Mouse (Mus musculus): Measurements from ENCODE around the gene Sos1. TPM values are rescaled to one million over a fixed set of nuclear protein-coding genes. Genes with fewer than 3 reads are reported as not detected.

The Sos1 gene
- polyA plus RNA-seq, 1 experiment from 2014 or later, result 4.6 TPM

GRCm38 (mm10) chr17:80446470-80446869 is 33.8 kb downstream of the Sos1 start:
- Histone ChIP-seq H3K4me2 (no peak overlapping the region), H3K9me3 (replicated peaks) (no peaks in the 10 kb centered on the region), H3K9ac (no peak overlapping the region), H3K4me1 (no peaks in the 10 kb centered on the region), H3K27me3 (no peaks in the 10 kb centered on the region), H3K36me3 (peaks cover 78% of the 10 kb centered on the region), H3K4me3 (replicated peaks) (no peak overlapping the region), H3K27ac (no peak overlapping the region)
- WGBS, result 83% methylated on average over 5 of the region's 5 CpGs
- ATAC-seq (replicated peaks; ENCODE audit: low FRiP score), result no peak

GRCm38 (mm10) chr17:80445433-80445832 is 34.8 kb downstream of the Sos1 start:
- 73% methylated on average over 7 of the region's 7 CpGs for WGBS

GRCm38 (mm10) chr17:80435680-80436079 is 44.6 kb downstream of the Sos1 start:
- Histone ChIP-seq H3K27me3 (no peaks in the 10 kb centered on the region), H3K4me3 (replicated peaks) (no peak overlapping the region), H3K36me3 (peaks cover 53% of the 10 kb centered on the region), H3K9ac (no peak overlapping the region), H3K27ac (no peak overlapping the region), H3K4me2 (no peak overlapping the region), H3K9me3 (replicated peaks) (no peaks in the 10 kb centered on the region), H3K4me1 (no peaks in the 10 kb centered on the region)
- no peak for ATAC-seq (replicated peaks; ENCODE audit: low FRiP score)
- WGBS, result 77% methylated on average over 5 of the region's 5 CpGs

More at GRCm38 (mm10) chr17:80445433-80445832, 34.8 kb downstream of the Sos1 start:
- no peak overlapping the region for H3K9ac ChIP-seq
- no peak for ATAC-seq (replicated peaks; ENCODE audit: low FRiP score)
- peaks cover 79% of the 10 kb centered on the region for H3K36me3 ChIP-seq
- H3K4me2 ChIP-seq, result no peak overlapping the region
- no peaks in the 10 kb centered on the region for H3K9me3 ChIP-seq (replicated peaks)
- no peak overlapping the region for H3K27ac ChIP-seq
- H3K4me3 ChIP-seq (replicated peaks), result no peak overlapping the region
- H3K4me1 ChIP-seq, result no peaks in the 10 kb centered on the region
- H3K27me3 ChIP-seq, result no peaks in the 10 kb centered on the region

- no peak for ATAC-seq (replicated peaks; ENCODE audit: low FRiP score)
- 53% methylated on average over 3 of the region's 3 CpGs for WGBS
- H3K9ac ChIP-seq, result no peak overlapping the region
- no peaks in the 10 kb centered on the region for H3K27me3 ChIP-seq
- H3K27ac ChIP-seq, result no peak overlapping the region
- H3K36me3 ChIP-seq, result peaks cover 51% of the 10 kb centered on the region
- H3K4me1 ChIP-seq, result no peaks in the 10 kb centered on the region
- H3K4me3 ChIP-seq (replicated peaks), result no peak overlapping the region
- H3K9me3 ChIP-seq (replicated peaks), result no peaks in the 10 kb centered on the region
- no peak overlapping the region for H3K4me2 ChIP-seq
Observed at GRCm38 (mm10) chr17:80434430-80434829, 45.8 kb downstream of the Sos1 start.

GRCm38 (mm10) chr17:80431997-80432396 is 48.3 kb downstream of the Sos1 start:
- H3K4me3 ChIP-seq (replicated peaks), result no peak overlapping the region
- no peaks in the 10 kb centered on the region for H3K4me1 ChIP-seq
- H3K27ac ChIP-seq, result no peak overlapping the region
- 91% methylated on average over 9 of the region's 9 CpGs for WGBS
- H3K9me3 ChIP-seq (replicated peaks), result no peaks in the 10 kb centered on the region
- peaks cover 34% of the 10 kb centered on the region for H3K36me3 ChIP-seq
- H3K4me2 ChIP-seq, result no peak overlapping the region
- no peak for ATAC-seq (replicated peaks; ENCODE audit: low FRiP score)
- H3K9ac ChIP-seq, result no peak overlapping the region
- no peaks in the 10 kb centered on the region for H3K27me3 ChIP-seq

GRCm38 (mm10) chr17:80427966-80428365 is 52.3 kb downstream of the Sos1 start:
- no peak overlapping the region for H3K4me2 ChIP-seq
- H3K27ac ChIP-seq, result no peak overlapping the region
- H3K4me1 ChIP-seq, result no peaks in the 10 kb centered on the region
- H3K9me3 ChIP-seq (replicated peaks), result no peaks in the 10 kb centered on the region
- ATAC-seq (replicated peaks; ENCODE audit: low FRiP score), result no peak
- WGBS, result 60% methylated on average over 2 of the region's 2 CpGs
- peaks cover 19% of the 10 kb centered on the region for H3K36me3 ChIP-seq
- H3K4me3 ChIP-seq (replicated peaks), result no peak overlapping the region
- H3K27me3 ChIP-seq, result no peaks in the 10 kb centered on the region
- no peak overlapping the region for H3K9ac ChIP-seq

- Histone ChIP-seq H3K4me3 (replicated peaks) (no peak overlapping the region), H3K9ac (no peak overlapping the region), H3K36me3 (peaks cover 22% of the 10 kb centered on the region), H3K27me3 (no peaks in the 10 kb centered on the region), H3K4me1 (no peaks in the 10 kb centered on the region), H3K9me3 (replicated peaks) (no peaks in the 10 kb centered on the region), H3K4me2 (no peak overlapping the region), H3K27ac (no peak overlapping the region)
- ATAC-seq (replicated peaks; ENCODE audit: low FRiP score), result no peak
- 76% methylated on average over 5 of the region's 5 CpGs for WGBS
Observed at GRCm38 (mm10) chr17:80426901-80427300, 53.4 kb downstream of the Sos1 start.

GRCm38 (mm10) chr17:80426171-80426570 is 54.1 kb downstream of the Sos1 start:
- Histone ChIP-seq H3K9ac (no peak overlapping the region), H3K4me2 (no peak overlapping the region), H3K9me3 (replicated peaks) (no peaks in the 10 kb centered on the region), H3K4me3 (replicated peaks) (no peak overlapping the region), H3K36me3 (peaks cover 22% of the 10 kb centered on the region), H3K27me3 (no peaks in the 10 kb centered on the region), H3K4me1 (no peaks in the 10 kb centered on the region), H3K27ac (no peak overlapping the region)
- 89% methylated on average over 7 of the region's 7 CpGs for WGBS
- no peak for ATAC-seq (replicated peaks; ENCODE audit: low FRiP score)

GRCm38 (mm10) chr17:80420998-80421397 is 59.3 kb downstream of the Sos1 start:
- H3K27me3 ChIP-seq, result no peaks in the 10 kb centered on the region
- H3K4me2 ChIP-seq, result no peak overlapping the region
- H3K9ac ChIP-seq, result no peak overlapping the region
- H3K27ac ChIP-seq, result no peak overlapping the region
- H3K4me1 ChIP-seq, result no peaks in the 10 kb centered on the region
- no peaks in the 10 kb centered on the region for H3K9me3 ChIP-seq (replicated peaks)
- 90% methylated on average over 1 of the region's 1 CpGs for WGBS
- H3K36me3 ChIP-seq, result peaks cover 56% of the 10 kb centered on the region
- ATAC-seq (replicated peaks; ENCODE audit: low FRiP score), result no peak
- no peak overlapping the region for H3K4me3 ChIP-seq (replicated peaks)

GRCm38 (mm10) chr17:80418572-80419210 is 61.6 kb downstream of the Sos1 start:
- WGBS, result 88% methylated on average over 10 of the region's 10 CpGs

GRCm38 (mm10) chr17:80411182-80411581 is 69.1 kb downstream of the Sos1 start:
- ATAC-seq (replicated peaks; ENCODE audit: low FRiP score), result no peak
- WGBS, result 75% methylated on average over 1 of the region's 1 CpGs
- H3K27me3 ChIP-seq, result no peaks in the 10 kb centered on the region
- H3K9me3 ChIP-seq (replicated peaks), result no peaks in the 10 kb centered on the region
- H3K4me2 ChIP-seq, result no peak overlapping the region
- no peaks in the 10 kb centered on the region for H3K4me1 ChIP-seq
- H3K9ac ChIP-seq, result no peak overlapping the region
- no peak overlapping the region for H3K4me3 ChIP-seq (replicated peaks)
- H3K36me3 ChIP-seq, result peaks cover 88% of the 10 kb centered on the region
- no peak overlapping the region for H3K27ac ChIP-seq

More at GRCm38 (mm10) chr17:80418572-80419210, 61.6 kb downstream of the Sos1 start:
- no peaks in the 10 kb centered on the region for H3K4me1 ChIP-seq
- no peaks in the 10 kb centered on the region for H3K9me3 ChIP-seq (replicated peaks)
- peaks cover 75% of the 10 kb centered on the region for H3K36me3 ChIP-seq
- H3K4me3 ChIP-seq (replicated peaks), result no peak overlapping the region
- no peak overlapping the region for H3K4me2 ChIP-seq
- no peaks in the 10 kb centered on the region for H3K27me3 ChIP-seq
- H3K9ac ChIP-seq, result no peak overlapping the region
- ATAC-seq (replicated peaks; ENCODE audit: low FRiP score), result no peak
- H3K27ac ChIP-seq, result no peak overlapping the region

- Histone ChIP-seq H3K9me3 (replicated peaks) (no peaks in the 10 kb centered on the region), H3K9ac (no peak overlapping the region), H3K4me3 (replicated peaks) (no peak overlapping the region), H3K27ac (no peak overlapping the region), H3K36me3 (peaks cover 50% of the 10 kb centered on the region), H3K27me3 (no peaks in the 10 kb centered on the region), H3K4me1 (no peaks in the 10 kb centered on the region), H3K4me2 (no peak overlapping the region)
- WGBS, result 95% methylated on average over 7 of the region's 7 CpGs
- ATAC-seq (replicated peaks; ENCODE audit: low FRiP score), result no peak
Observed at GRCm38 (mm10) chr17:80398243-80398642, 82.0 kb downstream of the Sos1 start.
